ENCODE assay signal across 9 mouse cellular contexts in the genomic region with DNA sequence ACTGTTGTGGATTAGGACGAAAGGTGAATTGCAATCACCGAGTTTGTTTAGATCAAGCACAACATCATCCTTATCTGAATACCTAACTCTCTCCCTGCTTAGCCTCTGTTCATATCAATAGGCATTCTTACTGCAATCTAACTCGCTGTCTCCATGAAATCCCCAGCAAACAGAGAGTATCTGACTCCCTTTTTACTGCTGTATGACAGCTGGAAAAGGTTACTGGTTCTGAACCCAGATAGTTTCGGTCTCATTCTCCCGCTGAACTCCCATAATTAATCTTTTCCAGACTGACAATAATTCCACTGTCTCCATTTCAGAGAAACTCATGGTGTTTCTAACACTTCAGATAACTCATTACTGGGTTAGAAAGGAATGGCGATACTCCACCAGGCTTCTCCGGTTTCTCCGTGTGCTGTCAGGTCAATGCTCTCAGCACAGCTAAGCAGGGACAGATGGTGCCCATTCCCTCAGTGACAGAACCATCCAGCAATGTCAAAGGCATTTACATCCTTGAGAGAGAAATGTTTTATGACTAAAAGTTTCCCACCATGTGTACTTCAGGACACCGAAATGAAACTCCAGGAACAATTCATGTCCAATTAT.
DNase-seq lines count a peak whose midpoint lies in the region; ATAC-seq and TF ChIP-seq lines count a peak whose summit lies in the region.
"Had no signal": no experiment of that assay in that cellular context is flagged by ENCODE, and none has a peak within 500 bp of the region (broad histone marks: within the 10 kb centered on the region; RNA-seq: fewer than 3 reads in every experiment).

No protein-coding gene starts in this region.

- H3K27ac ChIP-seq in lung, embryonic 16.5 days (ENCODE audit: low read length): no peak overlapping the region
- H3K27ac ChIP-seq in small intestine, adult 2 months (ENCODE audit: insufficient read depth, low read depth, low read length): peak overlapping the region; percentile 15
- no peak overlapping the region for H3K27ac ChIP-seq in forebrain, postnatal 0 days (ENCODE audit: low read depth, low read length)
- H3K27ac ChIP-seq: neural tube, embryonic 12.5 days had no signal

- H3K9ac ChIP-seq in lung, embryonic 16.5 days (ENCODE audit: low read length): no peak overlapping the region
- H3K9ac ChIP-seq in forebrain, postnatal 0 days: no peak overlapping the region
- H3K9ac ChIP-seq: neural tube, embryonic 12.5 days had no signal

- H3K4me1 ChIP-seq in lung, embryonic 16.5 days (replicated peaks; ENCODE audit: control insufficient read depth, insufficient read depth, low read length): no peaks in the 10 kb centered on the region
- 0 out of 2 replicates have a peak, but pooled peaks cover 2% of the 10 kb centered on the region for H3K4me1 ChIP-seq in small intestine, adult 2 months (ENCODE audit: control insufficient read depth, insufficient read depth, insufficient read length, low read length)
- H3K4me1 ChIP-seq in forebrain, postnatal 0 days (ENCODE audit: insufficient read depth): no peaks in the 10 kb centered on the region
- H3K4me1 ChIP-seq: neural tube, embryonic 12.5 days had no signal

- H3K4me2 ChIP-seq in lung, embryonic 16.5 days (ENCODE audit: low read depth, low read length): peak overlapping the region; percentile 31
- H3K4me2 ChIP-seq in forebrain, postnatal 0 days (ENCODE audit: low read depth): no peak overlapping the region
- H3K4me2 ChIP-seq: neural tube, embryonic 12.5 days had no signal

- whole genome bisulfite sequencing in lung, embryonic 16.5 days: 54% methylated on average over 9 of the region's 9 CpGs
- 67% methylated on average over 9 of the region's 9 CpGs for WGBS in small intestine, adult 2 months
- 77% methylated on average over 9 of the region's 9 CpGs for WGBS in forebrain, postnatal 0 days

- DNase-seq in lung, postnatal 36 days: no peak
- DNase-seq in embryo, embryonic 11 days: peak; percentile 69
- DNase-seq in kidney, adult 9 months: peak; percentile 11
- DNase-seq in urinary bladder, postnatal 4 days (ENCODE audit: low spot score in 2 of 2): no peak
- no peak for DNase-seq in forebrain, postnatal 0 days
- no peak for DNase-seq in right cerebral cortex, postnatal 25 days

- H3K9me3 ChIP-seq in lung, embryonic 16.5 days (ENCODE audit: control insufficient read depth, low read length): no peaks in the 10 kb centered on the region; the same call in 1 of the 2 replicates
- no peaks in the 10 kb centered on the region for H3K9me3 ChIP-seq in forebrain, postnatal 0 days (ENCODE audit: low read length)
- H3K9me3 ChIP-seq: neural tube, embryonic 12.5 days had no signal

- no peak for TF ChIP-seq CTCF in small intestine, adult 2 months (IDR thresholded peaks at IDR 0.05; ENCODE audit: extremely low read depth, insufficient read length, insufficient replicate concordance, low read depth, low read length)
- no peak for TF ChIP-seq CTCF in forebrain, postnatal 0 days (IDR thresholded peaks at IDR 0.05; ENCODE audit: low read depth)

- H3K36me3 ChIP-seq in lung, embryonic 16.5 days (ENCODE audit: control insufficient read depth, insufficient read depth, low read length): no peaks in the 10 kb centered on the region
- H3K36me3 ChIP-seq in small intestine, adult 2 months (ENCODE audit: control insufficient read depth, insufficient read depth, low read length): no peaks in the 10 kb centered on the region
- H3K36me3 ChIP-seq in forebrain, postnatal 0 days (ENCODE audit: insufficient read depth): no peaks in the 10 kb centered on the region
- H3K36me3 ChIP-seq: neural tube, embryonic 12.5 days had no signal

- TF ChIP-seq POLR2A in small intestine, adult 2 months (IDR thresholded peaks at IDR 0.05; ENCODE audit: low read depth, low read length): no peak

- peak overlapping the region; percentile 18; the same call in 1 of the 2 replicates for H3K4me3 ChIP-seq in lung, embryonic 16.5 days (ENCODE audit: low read length)
- H3K4me3 ChIP-seq in small intestine, adult 2 months (ENCODE audit: low read depth, low read length): no peak overlapping the region
- no peak overlapping the region for H3K4me3 ChIP-seq in forebrain, postnatal 0 days (ENCODE audit: low read depth, low read length)
- H3K4me3 ChIP-seq: neural tube, embryonic 12.5 days had no signal

- ATAC-seq in lung, embryonic 16.5 days (ENCODE audit: low read depth): no peak
- ATAC-seq in forebrain, postnatal 0 days: no peak

- no peaks in the 10 kb centered on the region for H3K27me3 ChIP-seq in lung, embryonic 16.5 days (ENCODE audit: control insufficient read depth, insufficient read depth, low read depth, low read length)
- H3K27me3 ChIP-seq in small intestine, adult 2 months (ENCODE audit: control insufficient read depth, insufficient read depth, low read length): no peaks in the 10 kb centered on the region
- H3K27me3 ChIP-seq in forebrain, postnatal 0 days (ENCODE audit: insufficient read depth, low read length): no peaks in the 10 kb centered on the region
- H3K27me3 ChIP-seq: neural tube, embryonic 12.5 days had no signal

Comparison
In these comparisons a context has a peak if more than half of its experiments do, and no peak if none do; other contexts are left out.
1. DNase-seq: peak in embryo, embryonic 11 days (single experiment) and kidney, adult 9 months (single experiment); none in lung, postnatal 36 days (single experiment), urinary bladder, postnatal 4 days (0 of 2), forebrain, postnatal 0 days (single experiment) and right cerebral cortex, postnatal 25 days (single experiment).